Mouse (Mus musculus): ENCODE results near the gene Fitm1. TPM values are rescaled to one million over a fixed set of nuclear protein-coding genes. Genes with fewer than 3 reads are reported as not detected.

The Fitm1 gene
- polyA plus RNA-seq, 1 experiment from 2014 or later, result 0.61 TPM

- H3K9me3 ChIP-seq (ENCODE audit: control insufficient read depth, low read depth, low read length), result no peaks in the 10 kb centered on the region
- WGBS, result 5% methylated on average over 16 of the region's 16 CpGs
- H3K9ac ChIP-seq (replicated peaks; ENCODE audit: low read depth, low read length), result peak overlapping the region; percentile 78
- H3K27ac ChIP-seq (ENCODE audit: low read length), result peak overlapping the region; percentile 71; the same call in 1 of the 2 replicates
- peaks cover 31% of the 10 kb centered on the region for H3K36me3 ChIP-seq (ENCODE audit: control insufficient read depth, insufficient read depth, low read length)
- peaks cover 18% of the 10 kb centered on the region for H3K4me1 ChIP-seq (ENCODE audit: control insufficient read depth, insufficient read depth, low read length)
- peak overlapping the region; percentile 96 for H3K4me2 ChIP-seq (replicated peaks; ENCODE audit: low read depth, low read length)
- no peaks in the 10 kb centered on the region for H3K27me3 ChIP-seq (ENCODE audit: control insufficient read depth, insufficient read depth, low read length)
- ATAC-seq (ENCODE audit: insufficient number of reproducible peaks, insufficient read depth, low FRiP score, low read depth), result no peak
- H3K4me3 ChIP-seq (ENCODE audit: low read depth, low read length), result peak overlapping the region; percentile 86
Measured at GRCm38 (mm10) chr14:55592226-55592625, 16.8 kb downstream of the Fitm1 start.

DNA sequence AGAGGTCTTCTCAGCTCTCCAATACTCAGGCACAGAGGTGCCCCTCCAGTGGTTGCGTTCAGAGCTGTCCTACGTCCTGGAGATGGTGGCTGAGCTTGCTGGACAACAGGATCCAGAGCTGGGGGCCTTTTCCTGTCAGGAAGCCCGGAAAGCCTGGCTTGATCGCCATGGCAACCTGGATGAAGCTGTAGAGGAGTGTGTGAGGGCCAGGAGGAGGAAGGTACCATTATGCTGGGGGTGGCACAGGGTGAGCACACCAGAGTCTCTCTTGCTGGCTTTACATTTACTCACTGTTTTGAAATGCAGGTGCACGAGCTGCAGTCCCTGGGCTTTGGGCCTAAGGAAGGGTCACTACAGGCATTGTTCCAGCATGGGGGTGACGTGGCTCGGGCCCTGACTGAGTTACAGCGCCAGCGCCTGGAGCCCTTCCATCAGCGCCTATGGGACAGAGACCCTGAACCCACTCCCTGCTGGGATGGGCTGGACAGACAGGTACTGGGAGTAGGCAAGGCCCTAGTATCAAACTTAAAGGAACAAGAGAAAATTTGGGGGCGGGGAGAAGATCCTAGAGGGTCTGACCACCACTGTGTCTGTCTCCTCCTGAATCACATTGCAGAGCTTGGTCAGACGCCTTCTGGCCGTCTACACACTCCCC is 20.7 kb downstream of the Fitm1 start:
- Histone ChIP-seq H3K27me3 (ENCODE audit: control insufficient read depth, insufficient read depth, low read length) (no peaks in the 10 kb centered on the region), H3K4me3 (ENCODE audit: low read depth, low read length) (no peak overlapping the region), H3K9me3 (ENCODE audit: control insufficient read depth, low read depth, low read length) (no peaks in the 10 kb centered on the region), H3K9ac (replicated peaks; ENCODE audit: low read depth, low read length) (no peak overlapping the region), H3K27ac (ENCODE audit: low read length) (no peak overlapping the region), H3K4me1 (ENCODE audit: control insufficient read depth, insufficient read depth, low read length) (peaks cover 14% of the 10 kb centered on the region), H3K4me2 (replicated peaks; ENCODE audit: low read depth, low read length) (no peak overlapping the region), H3K36me3 (ENCODE audit: control insufficient read depth, insufficient read depth, low read length) (peaks cover 51% of the 10 kb centered on the region)
- 86% methylated on average over 13 of the region's 13 CpGs for WGBS
- no peak for ATAC-seq (ENCODE audit: insufficient number of reproducible peaks, insufficient read depth, low FRiP score, low read depth)

DNA sequence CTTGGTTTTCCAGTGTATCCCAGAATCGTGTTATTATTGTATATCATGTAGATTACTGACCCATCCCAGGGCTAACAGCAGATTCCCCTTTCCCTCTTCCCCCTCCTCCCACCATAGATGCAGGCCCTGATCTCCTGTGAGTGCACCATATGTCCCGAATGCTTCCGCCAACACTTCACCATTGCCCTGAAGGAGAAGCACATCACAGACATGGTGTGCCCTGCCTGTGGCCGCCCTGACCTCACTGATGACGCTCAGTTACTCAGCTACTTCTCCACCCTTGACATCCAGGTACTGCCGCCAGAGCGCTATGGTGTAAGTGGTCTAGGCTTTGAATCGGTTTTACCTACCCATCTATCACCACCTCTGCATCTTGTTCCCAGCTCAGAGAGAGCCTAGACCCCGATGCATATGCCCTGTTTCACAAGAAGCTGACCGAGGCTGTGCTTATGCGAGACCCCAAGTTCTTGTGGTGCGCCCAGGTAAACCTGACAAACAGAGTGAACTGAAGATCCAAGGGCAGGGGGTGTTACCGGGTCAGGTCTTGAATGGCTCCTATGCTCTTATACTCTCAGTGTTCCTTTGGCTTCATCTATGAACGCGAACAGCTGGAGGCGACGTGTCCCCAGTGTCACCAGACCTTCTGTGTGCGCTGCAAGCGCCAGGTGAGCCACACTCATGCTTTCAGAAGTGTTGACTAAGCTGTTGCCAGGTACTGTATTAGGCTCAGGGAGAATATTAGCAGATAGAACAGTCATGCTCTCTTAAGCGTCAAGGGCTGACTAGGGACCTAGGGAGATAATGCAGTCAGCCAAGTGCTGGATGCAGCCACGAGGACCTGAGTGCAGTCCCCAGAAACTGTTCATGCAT is 23.3 kb downstream of the Fitm1 start:
- no peak overlapping the region for H3K9ac ChIP-seq (replicated peaks; ENCODE audit: low read depth, low read length)
- H3K4me3 ChIP-seq (ENCODE audit: low read depth, low read length), result no peak overlapping the region
- no peak overlapping the region for H3K27ac ChIP-seq (ENCODE audit: low read length)
- no peaks in the 10 kb centered on the region for H3K9me3 ChIP-seq (ENCODE audit: control insufficient read depth, low read depth, low read length)
- H3K27me3 ChIP-seq (ENCODE audit: control insufficient read depth, insufficient read depth, low read length), result no peaks in the 10 kb centered on the region
- 95% methylated on average over 21 of the region's 21 CpGs for WGBS
- no peak overlapping the region for H3K4me2 ChIP-seq (replicated peaks; ENCODE audit: low read depth, low read length)
- peaks cover 71% of the 10 kb centered on the region for H3K36me3 ChIP-seq (ENCODE audit: control insufficient read depth, insufficient read depth, low read length)
- no peak for ATAC-seq (ENCODE audit: insufficient number of reproducible peaks, insufficient read depth, low FRiP score, low read depth)
- peaks cover 6% of the 10 kb centered on the region; the same call in 1 of the 2 replicates for H3K4me1 ChIP-seq (ENCODE audit: control insufficient read depth, insufficient read depth, low read length)

DNA sequence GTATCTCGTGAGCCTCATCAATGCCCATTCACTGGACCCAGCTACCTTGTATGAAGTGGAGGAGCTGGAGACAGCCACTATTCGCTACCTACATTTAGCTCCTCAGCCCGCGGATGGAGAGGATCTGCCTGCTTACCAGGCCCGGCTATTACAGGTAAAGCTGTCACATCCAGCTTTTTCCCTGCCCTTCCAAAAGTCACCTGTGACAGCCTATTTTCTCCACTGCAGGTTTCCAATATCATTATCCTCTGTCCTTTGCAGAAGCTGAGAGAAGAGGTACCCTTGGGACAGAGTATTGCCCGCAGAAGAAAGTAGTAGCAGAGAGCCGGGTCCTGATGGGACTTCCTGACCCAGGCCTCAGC is 27.8 kb downstream of the Fitm1 start, which contains the start of gene Irf9:
Gene Irf9 (plus strand): TSS at position 301 of the 362 bp plus-strand sequence.
- Histone ChIP-seq H3K4me2 (replicated peaks; ENCODE audit: low read depth, low read length) (peak within 1 kb of the TSS; percentile 49), H3K4me3 (ENCODE audit: low read depth, low read length) (peak within 1 kb of the TSS; percentile 29), H3K27ac (ENCODE audit: low read length) (peak within 1 kb of the TSS; percentile 79), H3K4me1 (ENCODE audit: control insufficient read depth, insufficient read depth, low read length) (peaks cover 10% of the 10 kb centered on the region; the same call in 1 of the 2 replicates), H3K9ac (replicated peaks; ENCODE audit: low read depth, low read length) (0 out of 2 replicates have a peak within 1 kb of the TSS, but pooled peaks have one; percentile 11), H3K27me3 (ENCODE audit: control insufficient read depth, insufficient read depth, low read length) (no peaks in the 10 kb centered on the region), H3K9me3 (ENCODE audit: control insufficient read depth, low read depth, low read length) (no peaks in the 10 kb centered on the region), H3K36me3 (ENCODE audit: control insufficient read depth, insufficient read depth, low read length) (peaks cover 59% of the 10 kb centered on the region)
- ATAC-seq (ENCODE audit: insufficient number of reproducible peaks, insufficient read depth, low FRiP score, low read depth), result no peak
- WGBS, result 87% methylated on average over 7 of the region's 7 CpGs

DNA sequence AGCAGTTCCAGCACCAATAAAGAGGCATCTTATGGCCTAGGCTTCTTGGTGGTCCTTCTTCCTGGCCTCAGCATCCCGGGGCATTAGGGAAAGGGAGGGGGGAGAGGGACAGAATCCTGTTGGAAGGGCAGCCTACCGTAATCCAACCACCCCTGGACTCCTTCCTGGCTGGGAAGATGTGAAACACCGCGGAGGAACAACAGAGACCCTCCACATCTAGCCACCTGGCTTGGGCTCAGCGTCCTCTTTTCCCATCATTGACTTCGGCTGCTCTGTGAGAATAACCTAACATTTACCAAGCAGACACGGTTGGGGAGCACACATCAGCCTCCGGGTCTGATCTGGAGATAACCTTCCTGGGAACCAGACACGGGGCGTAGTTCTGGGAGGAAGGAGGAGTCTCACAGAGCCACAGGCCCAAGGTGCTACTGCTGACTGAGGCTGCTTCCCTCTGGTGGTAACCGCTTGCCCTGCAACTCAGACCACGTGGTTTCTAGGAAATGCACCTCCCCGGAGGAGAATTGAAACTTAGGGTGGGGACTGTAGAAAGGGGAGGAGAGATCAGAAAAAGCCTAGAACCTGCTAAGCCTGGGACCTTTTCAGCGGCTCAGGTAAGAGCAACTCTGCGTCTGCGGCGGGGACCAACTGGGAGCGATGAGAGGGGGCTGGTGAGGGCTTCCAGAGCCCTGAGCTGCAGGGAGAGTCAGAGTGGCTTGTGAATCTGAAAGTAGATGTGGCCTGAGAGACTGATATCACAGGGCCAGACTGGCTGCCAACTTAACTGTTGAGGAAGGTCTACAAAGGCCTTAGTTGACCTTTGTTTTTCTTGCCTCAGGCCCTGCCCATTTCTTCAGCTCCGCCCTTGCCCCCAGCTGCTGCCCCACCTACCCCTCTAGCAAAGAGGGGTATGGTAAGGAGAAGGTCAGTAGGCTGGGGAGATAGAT is 28.5 kb downstream of the Fitm1 start:
- 12% methylated on average over 19 of the region's 19 CpGs for WGBS
- Histone ChIP-seq H3K27me3 (ENCODE audit: control insufficient read depth, insufficient read depth, low read length) (no peaks in the 10 kb centered on the region), H3K27ac (ENCODE audit: low read length) (peak overlapping the region; percentile 79), H3K4me3 (ENCODE audit: low read depth, low read length) (peak overlapping the region; percentile 29), H3K9me3 (ENCODE audit: control insufficient read depth, low read depth, low read length) (no peaks in the 10 kb centered on the region), H3K36me3 (ENCODE audit: control insufficient read depth, insufficient read depth, low read length) (peaks cover 56% of the 10 kb centered on the region), H3K4me2 (replicated peaks; ENCODE audit: low read depth, low read length) (peak overlapping the region; percentile 49), H3K9ac (replicated peaks; ENCODE audit: low read depth, low read length) (0 out of 2 replicates have a peak overlapping the region, but pooled peaks have one; percentile 11), H3K4me1 (ENCODE audit: control insufficient read depth, insufficient read depth, low read length) (peaks cover 10% of the 10 kb centered on the region; the same call in 1 of the 2 replicates)
- ATAC-seq (ENCODE audit: insufficient number of reproducible peaks, insufficient read depth, low FRiP score, low read depth), result peak; percentile 93

DNA sequence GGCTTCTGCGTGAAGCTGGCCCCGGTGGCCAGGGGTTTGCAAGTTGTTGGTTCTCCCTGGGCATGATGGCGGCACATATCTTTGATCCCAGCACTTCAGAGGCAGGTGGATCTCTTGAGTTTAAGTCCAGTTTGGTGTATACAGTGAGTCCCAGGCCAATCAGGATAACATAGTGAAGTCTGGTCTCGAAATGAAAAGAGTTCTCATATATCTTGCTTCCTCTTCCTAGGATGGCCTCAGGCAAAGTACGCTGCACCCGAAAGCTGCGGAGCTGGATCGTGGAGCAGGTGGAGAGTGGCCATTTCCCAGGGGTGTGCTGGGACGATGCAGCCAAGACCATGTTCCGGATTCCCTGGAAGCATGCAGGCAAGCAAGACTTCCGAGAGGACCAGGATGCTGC is 29.4 kb downstream of the Fitm1 start:
- Histone ChIP-seq H3K4me1 (ENCODE audit: control insufficient read depth, insufficient read depth, low read length) (peaks cover 10% of the 10 kb centered on the region; the same call in 1 of the 2 replicates), H3K9ac (replicated peaks; ENCODE audit: low read depth, low read length) (0 out of 2 replicates have a peak overlapping the region, but pooled peaks have one; percentile 11), H3K27me3 (ENCODE audit: control insufficient read depth, insufficient read depth, low read length) (no peaks in the 10 kb centered on the region), H3K9me3 (ENCODE audit: control insufficient read depth, low read depth, low read length) (no peaks in the 10 kb centered on the region), H3K36me3 (ENCODE audit: control insufficient read depth, insufficient read depth, low read length) (peaks cover 50% of the 10 kb centered on the region), H3K4me3 (ENCODE audit: low read depth, low read length) (no peak overlapping the region), H3K27ac (ENCODE audit: low read length) (no peak overlapping the region), H3K4me2 (replicated peaks; ENCODE audit: low read depth, low read length) (no peak overlapping the region; the same call in 1 of the 2 replicates)
- no peak for ATAC-seq (ENCODE audit: insufficient number of reproducible peaks, insufficient read depth, low FRiP score, low read depth)
- WGBS, result 92% methylated on average over 11 of the region's 11 CpGs

DNA sequence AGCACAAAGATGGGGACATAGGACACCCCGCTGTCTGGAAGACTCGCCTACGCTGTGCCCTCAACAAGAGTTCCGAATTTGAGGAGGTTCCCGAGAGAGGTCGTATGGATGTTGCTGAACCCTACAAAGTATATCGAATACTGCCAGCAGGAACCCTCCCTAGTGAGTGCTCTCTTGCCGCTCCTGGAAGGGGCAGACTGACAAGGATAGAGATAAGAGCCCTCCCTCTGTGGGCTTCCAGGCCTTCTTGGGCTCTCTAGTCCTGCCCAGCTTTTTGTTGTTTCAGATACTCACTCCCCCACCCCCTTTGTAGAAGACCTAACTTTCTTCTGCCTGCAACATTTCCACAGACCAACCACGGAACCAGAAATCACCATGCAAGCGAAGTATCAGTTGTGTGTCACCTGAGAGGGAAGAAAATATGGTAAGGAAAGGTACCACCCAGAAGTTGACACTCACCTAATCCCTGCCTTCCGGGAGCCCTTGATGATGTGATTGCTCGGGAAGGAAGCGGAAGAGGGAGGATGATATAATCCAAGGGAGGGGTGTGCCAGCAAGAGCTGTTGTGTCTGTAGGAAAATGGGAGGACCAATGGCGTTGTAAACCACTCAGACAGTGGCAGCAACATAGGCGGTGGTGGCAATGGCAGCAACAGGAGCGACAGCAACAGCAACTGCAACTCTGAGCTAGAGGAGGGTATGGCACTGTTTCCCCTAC is 30.5 kb downstream of the Fitm1 start:
- Histone ChIP-seq H3K4me3 (ENCODE audit: low read depth, low read length) (no peak overlapping the region), H3K27ac (ENCODE audit: low read length) (no peak overlapping the region), H3K4me1 (ENCODE audit: control insufficient read depth, insufficient read depth, low read length) (peaks cover 10% of the 10 kb centered on the region; the same call in 1 of the 2 replicates), H3K27me3 (ENCODE audit: control insufficient read depth, insufficient read depth, low read length) (no peaks in the 10 kb centered on the region), H3K9me3 (ENCODE audit: control insufficient read depth, low read depth, low read length) (no peaks in the 10 kb centered on the region), H3K36me3 (ENCODE audit: control insufficient read depth, insufficient read depth, low read length) (peaks cover 44% of the 10 kb centered on the region), H3K4me2 (replicated peaks; ENCODE audit: low read depth, low read length) (no peak overlapping the region), H3K9ac (replicated peaks; ENCODE audit: low read depth, low read length) (no peak overlapping the region)
- ATAC-seq (ENCODE audit: insufficient number of reproducible peaks, insufficient read depth, low FRiP score, low read depth), result no peak
- WGBS, result 91% methylated on average over 16 of the region's 16 CpGs

Measured in stomach, embryonic 14.5 days (tissue).